Mouse (Mus musculus) 3T3-L1 (cell line): ENCODE results near the gene Frmpd4.

ENCODE experiments used
- DNase-seq: peaks from one replicate; pipeline ENCODE4 v3.0.0-alpha.2; 2015; ENCODE audit warnings: low read depth, low spot score

Frmpd4 gene

GRCm38 (mm10) chrX:167597639-167598217 lies 979.3 kb downstream of the Frmpd4 start:
- no peak for DNase-seq

- DNase-seq, result no peak
Measured at GRCm38 (mm10) chrX:167552827-167553226, 1024.2 kb downstream of the Frmpd4 start.

- no peak for DNase-seq
Measured at GRCm38 (mm10) chrX:167523151-167523550, 1053.9 kb downstream of the Frmpd4 start.

GRCm38 (mm10) chrX:167522528-167522927 lies 1054.5 kb downstream of the Frmpd4 start:
- no peak for DNase-seq

- DNase-seq, result no peak
Measured at GRCm38 (mm10) chrX:167518440-167518839, 1058.6 kb downstream of the Frmpd4 start.

- DNase-seq, result peak; percentile 71
Measured at GRCm38 (mm10) chrX:167497780-167498179, 1079.3 kb downstream of the Frmpd4 start.

GRCm38 (mm10) chrX:167492265-167492664 lies 1084.8 kb downstream of the Frmpd4 start:
- DNase-seq, result no peak

- DNase-seq, result no peak
Measured at GRCm38 (mm10) chrX:167491589-167492207, 1085.3 kb downstream of the Frmpd4 start.

- no peak for DNase-seq
Measured at GRCm38 (mm10) chrX:167483409-167484177, 1093.4 kb downstream of the Frmpd4 start.

GRCm38 (mm10) chrX:167477636-167478035 lies 1099.4 kb downstream of the Frmpd4 start:
- DNase-seq, result no peak

- DNase-seq, result no peak
Measured at GRCm38 (mm10) chrX:167434883-167435282, 1142.1 kb downstream of the Frmpd4 start.

GRCm38 (mm10) chrX:167433950-167434349 lies 1143.1 kb downstream of the Frmpd4 start:
- no peak for DNase-seq
